Mouse (Mus musculus) adrenal gland, postnatal 4 days (tissue): ENCODE data around the gene Cdkn1a. TPM values are rescaled to one million over a fixed set of nuclear protein-coding genes. Genes with fewer than 3 reads are reported as not detected.
"Not testable (repeated sequence)": the region's sequence is repeated elsewhere in the genome, so short reads cannot be mapped to it uniquely, and the experiment has no call there.

Source experiments
- DNase-seq, 2 experiments: peaks; one replicate each; pipeline ENCODE4 v3.0.0; 2021 to 2022; ENCODE audit warnings: low spot score in 2 of 2, mixed read lengths in 2 of 2
- total RNA-seq, 2 experiments: library from RNA; stranded (reverse); gene quantifications; 2 replicates each; pipeline ENCODE4 v1.2.3; 2021

Cdkn1a gene
- total RNA-seq, 2 experiments from 2014 or later, result 33.7 to 36.0 TPM

- DNase-seq, result no peak
Measured at GRCm38 (mm10) chr17:29057961-29058360, 32.8 kb upstream of the Cdkn1a start.

- no peak for DNase-seq
Measured at GRCm38 (mm10) chr17:29058487-29058886, 32.3 kb upstream of the Cdkn1a start.

DNA sequence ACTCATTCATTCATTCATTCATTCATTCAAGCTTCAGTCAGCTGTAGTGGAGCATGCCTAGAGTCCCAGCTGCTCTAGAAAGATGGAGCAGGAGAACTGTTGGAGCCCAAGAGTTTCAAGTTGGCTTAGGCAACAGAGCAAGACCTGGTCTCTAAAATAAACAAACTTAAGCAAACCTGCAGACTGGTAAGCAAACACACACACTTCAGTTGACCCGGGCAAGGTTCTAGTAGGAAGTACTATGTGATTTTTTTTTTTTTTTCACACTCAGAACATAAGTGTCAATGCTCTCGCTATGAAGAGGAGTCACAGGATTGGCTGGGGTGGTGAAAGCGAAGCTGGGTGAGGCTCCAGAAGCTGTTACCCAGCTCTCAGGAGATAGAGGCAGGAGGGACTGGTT, 31.2 kb upstream of the Cdkn1a start:
- no peak for DNase-seq

- no peak for DNase-seq
Measured at GRCm38 (mm10) chr17:29060946-29061345, 29.8 kb upstream of the Cdkn1a start.

DNA sequence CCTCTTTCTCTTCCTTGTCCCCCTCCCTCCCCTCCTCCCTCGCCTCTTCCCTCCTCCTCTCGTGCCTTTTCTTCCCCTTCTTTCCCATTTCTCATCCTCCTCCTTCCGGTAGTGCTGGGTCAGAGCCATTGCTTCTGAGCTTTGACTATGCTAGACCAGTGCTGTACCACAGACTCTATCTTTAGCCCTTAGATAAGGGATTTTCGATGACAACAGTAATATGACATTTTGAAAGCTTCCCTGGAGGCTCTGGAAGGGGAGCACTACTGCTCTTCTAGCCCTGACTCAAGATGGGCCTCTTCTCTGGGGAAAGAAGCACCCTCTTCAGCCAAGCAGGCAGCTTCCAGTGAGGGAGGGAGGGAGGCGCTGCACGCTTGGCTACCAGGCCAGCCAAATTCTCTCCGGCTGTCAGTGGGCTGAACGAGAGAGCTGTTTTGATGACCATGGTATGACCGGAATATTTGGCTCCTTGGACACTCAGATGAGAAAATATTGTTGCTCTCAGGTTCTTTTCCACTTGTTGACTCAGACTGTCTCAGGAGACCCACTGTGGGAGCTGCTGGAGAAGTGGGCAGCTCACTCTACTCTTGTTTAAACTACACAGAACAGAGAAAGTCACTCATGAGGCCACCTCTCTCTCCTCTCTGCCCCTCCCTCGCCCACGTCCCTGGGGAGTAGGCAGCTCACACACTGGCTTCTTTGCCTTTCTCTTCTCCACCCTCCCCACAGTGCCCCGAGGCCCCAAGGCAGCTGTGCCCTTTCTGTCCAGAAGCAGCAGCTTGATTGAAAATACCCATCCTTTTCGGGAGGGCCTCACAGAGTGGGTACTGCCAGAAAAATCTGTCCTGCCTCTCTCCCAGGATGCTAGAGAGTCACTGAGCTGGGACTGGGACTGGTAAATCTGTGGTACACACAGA, 28.4 kb upstream of the Cdkn1a start:
- DNase-seq, result no peak

GRCm38 (mm10) chr17:29063121-29063987, 27.4 kb upstream of the Cdkn1a start:
- no peak for DNase-seq

DNA sequence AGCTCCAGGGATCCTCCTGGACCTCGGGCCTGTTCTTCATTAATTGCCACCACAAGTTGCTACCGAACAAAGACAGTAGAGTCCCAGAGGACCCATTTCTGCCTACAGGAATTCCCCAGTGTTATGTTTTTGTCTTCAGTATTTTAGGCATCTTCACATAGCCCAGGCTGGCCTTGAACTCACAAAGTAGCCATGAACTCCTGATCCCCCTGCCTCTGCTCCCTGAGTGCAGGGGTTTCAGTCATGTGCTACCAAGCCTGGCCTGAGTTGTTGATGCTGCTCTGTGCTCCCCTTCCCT, 26.8 kb upstream of the Cdkn1a start:
- no peak for DNase-seq

DNA sequence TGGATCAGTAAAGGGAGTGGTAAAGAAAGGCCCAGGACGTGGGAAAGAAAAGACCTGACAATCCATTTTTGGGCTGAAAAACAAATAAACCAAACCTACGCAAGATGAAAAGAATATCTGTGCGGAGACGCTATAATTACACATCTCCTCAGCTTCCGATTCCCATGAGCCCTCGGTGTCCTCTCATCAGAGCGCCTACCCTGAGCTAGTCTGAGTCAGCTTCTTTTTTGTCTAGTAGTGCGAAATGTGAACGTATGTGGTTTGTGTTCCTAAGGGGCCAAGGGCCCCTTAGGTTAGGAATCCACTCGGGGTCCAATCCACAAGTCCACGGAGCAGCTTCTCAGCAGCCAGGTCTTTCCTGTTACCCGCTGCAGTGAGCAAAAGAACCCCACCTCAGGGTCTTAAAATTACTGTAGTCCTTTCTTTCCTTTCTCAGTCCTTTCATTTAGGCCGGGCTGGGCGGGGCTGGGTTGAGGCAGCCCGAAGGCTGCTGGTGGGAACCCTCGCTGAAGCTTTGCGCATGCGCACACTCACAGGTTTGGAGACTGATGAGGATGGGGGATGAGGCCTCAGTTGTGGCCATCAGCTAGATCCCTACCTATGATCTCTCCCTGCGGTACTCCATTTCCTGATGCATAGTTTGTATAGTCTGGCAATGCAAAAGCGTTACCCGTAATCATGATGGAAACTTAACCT, 25.4 kb upstream of the Cdkn1a start:
- DNase-seq, result no peak

DNA sequence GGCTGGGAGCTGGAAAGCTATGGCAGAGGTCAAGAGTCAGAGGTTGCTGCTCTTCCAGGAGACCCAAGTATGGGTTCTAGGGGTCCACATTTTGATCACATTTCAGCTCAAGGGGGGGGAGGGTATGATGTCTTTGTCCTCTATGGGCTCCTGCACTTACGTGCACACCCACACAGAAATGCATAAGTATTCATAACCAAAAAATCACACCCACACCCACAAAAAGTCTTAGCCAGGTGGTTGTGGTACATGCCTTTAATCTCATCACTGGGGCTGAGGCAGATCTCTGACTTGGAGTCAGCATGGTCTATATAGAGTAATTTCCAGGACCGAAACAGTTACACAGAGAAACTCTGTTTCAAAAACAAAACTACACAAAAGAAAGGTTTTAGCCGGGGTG, 24.8 kb upstream of the Cdkn1a start:
- no peak for DNase-seq

GRCm38 (mm10) chr17:29067416-29067815, 23.4 kb upstream of the Cdkn1a start:
- not testable (repeated sequence) for DNase-seq

GRCm38 (mm10) chr17:29067847-29068246, 22.9 kb upstream of the Cdkn1a start:
- DNase-seq, result no peak

- no peak for DNase-seq
Measured at GRCm38 (mm10) chr17:29069063-29069462, 21.7 kb upstream of the Cdkn1a start.

GRCm38 (mm10) chr17:29071820-29072219, 19.0 kb upstream of the Cdkn1a start:
- no peak for DNase-seq

DNA sequence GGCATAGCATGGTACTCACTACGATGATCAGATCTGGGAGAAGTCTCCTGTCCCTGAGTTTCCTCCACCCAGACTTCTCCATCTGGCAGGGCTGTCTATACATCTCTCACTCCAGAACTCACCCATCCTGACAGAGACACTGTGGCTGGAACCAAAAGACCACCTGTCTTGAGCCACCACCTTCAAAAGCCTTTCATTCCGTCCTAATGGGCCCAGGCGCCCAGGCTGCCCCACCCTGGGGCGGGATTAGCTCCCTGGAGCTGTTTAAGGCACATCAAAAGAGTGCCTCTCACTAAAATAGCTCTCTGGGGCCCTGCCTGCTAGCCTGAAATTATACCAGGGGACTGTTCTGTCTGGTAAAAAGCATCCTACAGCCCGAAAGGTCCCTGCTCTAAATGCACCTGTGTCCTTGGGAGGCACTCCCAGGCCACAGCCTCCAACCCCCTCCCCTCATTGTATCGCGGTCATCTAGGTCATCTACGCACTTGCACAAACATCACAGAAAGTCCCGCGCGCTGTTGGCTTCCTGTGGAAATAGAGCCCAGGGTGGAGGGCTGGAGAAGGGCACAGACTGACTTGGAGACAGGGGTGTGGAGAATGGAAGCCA, 18.0 kb upstream of the Cdkn1a start:
- DNase-seq, result no peak

- DNase-seq, result no peak
Measured at GRCm38 (mm10) chr17:29073313-29073712, 17.5 kb upstream of the Cdkn1a start.

DNA sequence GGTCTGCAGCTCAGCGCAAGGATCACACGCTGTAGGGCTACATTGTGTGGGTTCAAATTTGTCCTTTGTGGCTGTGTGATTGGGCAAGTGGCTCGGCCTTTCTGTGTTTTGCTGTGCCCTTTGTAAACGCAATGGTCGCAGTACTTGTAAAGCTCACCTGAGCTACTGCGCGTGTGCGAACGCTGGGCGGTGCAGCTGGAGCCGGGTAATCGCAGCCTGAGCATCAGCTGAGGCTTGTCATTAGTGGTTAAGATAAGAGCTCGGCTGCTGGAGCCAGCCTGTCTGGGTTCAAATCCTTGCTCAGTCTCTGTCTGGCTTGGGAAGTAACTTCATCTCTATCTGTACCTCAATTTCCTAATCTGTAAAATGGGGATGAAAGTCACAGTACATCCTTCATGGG, 16.7 kb upstream of the Cdkn1a start:
- no peak for DNase-seq

- DNase-seq, result no peak
Measured at GRCm38 (mm10) chr17:29076235-29076634, 14.5 kb upstream of the Cdkn1a start.

GRCm38 (mm10) chr17:29077786-29078509, 12.8 kb upstream of the Cdkn1a start:
- DNase-seq, result no peak

- no peak for DNase-seq
Measured at GRCm38 (mm10) chr17:29078519-29079383, 12.0 kb upstream of the Cdkn1a start.
